Mouse (Mus musculus) kidney, adult 2 months (tissue): ENCODE data around the gene Tmem233. TPM values are rescaled to one million over a fixed set of nuclear protein-coding genes. Genes with fewer than 3 reads are reported as not detected.

Experiments
- DNase-seq: peaks from one replicate; pipeline ENCODE4 v3.0.0; 2021
- H3K27ac ChIP-seq: fragments of 200-500 bp; 2 replicates; pipeline ENCODE4 v1.5.1; 2012; ENCODE audit warnings: low read depth, low read length, control low read depth, inconsistent platforms; ENCODE audit not compliant: insufficient read depth
- H3K27me3 ChIP-seq: fragments of 200-500 bp; replicated peaks from 2 replicates; pipeline ENCODE4 v1.6.1; 2012; ENCODE audit warnings: mild to moderate bottlenecking, moderate library complexity, low read length, inconsistent platforms; ENCODE audit not compliant: control insufficient read depth, insufficient read depth
- H3K36me3 ChIP-seq: fragments of 200-500 bp; 2 replicates; pipeline ENCODE4 v1.6.1; 2012; ENCODE audit warnings: mild to moderate bottlenecking, moderate library complexity, low read length, inconsistent platforms; ENCODE audit not compliant: control insufficient read depth, insufficient read depth
- H3K4me1 ChIP-seq: fragments of 200-500 bp; 2 replicates; pipeline ENCODE4 v1.6.1; 2011; ENCODE audit warnings: low read length; ENCODE audit not compliant: control insufficient read depth, insufficient read depth
- H3K4me3 ChIP-seq: fragments of 200-500 bp; 2 replicates; pipeline ENCODE4 v1.5.1; 2011; ENCODE audit warnings: mild to moderate bottlenecking, low read depth, low read length, control low read depth; ENCODE audit not compliant: insufficient read depth
- CTCF ChIP-seq: fragments of 200-500 bp; conservative IDR thresholded peaks from 2 replicates; pipeline ENCODE4 v1.5.1; 2011; ENCODE audit warnings: low read depth, mild to moderate bottlenecking, control low read depth, low read length, moderate library complexity, mixed read lengths; ENCODE audit not compliant: insufficient read depth, insufficient read length
- POLR2A ChIP-seq: fragments of 200-500 bp; IDR thresholded peaks from one replicate; pipeline ENCODE4 v1.6.1; 2011; ENCODE audit warnings: low read depth, low read length, control low read depth
- WGBS: fragments of 180-500 bp; shearing (Covaris S2); methylation state at CpG from one replicate; pipeline ENCODE4 v1.1.7; 2018; 5-methylcytosine and 5-hydroxymethylcytosine counted together
- polyA plus RNA-seq: library from polyadenylated mRNA; depleted of rRNA; stranded (reverse); fragments of >200 nt; gene quantifications from 2 replicates; pipeline ENCODE4 v1.2.3, GENCODE M21; 2012

The Tmem233 gene
- polyA plus RNA-seq, 1 experiment, result 0.31 TPM

- Histone ChIP-seq H3K4me1 (peaks cover 3% of the 10 kb centered on the region; the same call in 1 of the 2 replicates), H3K4me3 (no peak overlapping the region), H3K27me3 (no peaks in the 10 kb centered on the region), H3K36me3 (no peaks in the 10 kb centered on the region), H3K27ac (no peak overlapping the region)
- TF ChIP-seq POLR2A (no peak), CTCF (no peak)
- WGBS, result 70% methylated on average over 4 of the region's 4 CpGs
- DNase-seq, result no peak
Observed at GRCm38 (mm10) chr5:116046246-116046645, 36.8 kb downstream of the Tmem233 start.

- Histone ChIP-seq H3K4me3 (no peak overlapping the region), H3K27ac (no peak overlapping the region), H3K27me3 (no peaks in the 10 kb centered on the region), H3K4me1 (peaks cover 3% of the 10 kb centered on the region; the same call in 1 of the 2 replicates), H3K36me3 (no peaks in the 10 kb centered on the region)
- 80% methylated on average over 8 of the region's 8 CpGs for WGBS
- DNase-seq, result no peak
- no peak for TF ChIP-seq CTCF
- TF ChIP-seq POLR2A, result no peak
Observed at GRCm38 (mm10) chr5:116045581-116045980, 37.5 kb downstream of the Tmem233 start.

GRCm38 (mm10) chr5:116042241-116042640 is 40.8 kb downstream of the Tmem233 start:
- 76% methylated on average over 7 of the region's 7 CpGs for WGBS
- H3K27ac ChIP-seq, result no peak overlapping the region

GRCm38 (mm10) chr5:116039706-116040105 is 43.3 kb downstream of the Tmem233 start:
- 25% methylated on average over 11 of the region's 11 CpGs for WGBS
- H3K36me3 ChIP-seq, result no peaks in the 10 kb centered on the region
- no peaks in the 10 kb centered on the region for H3K4me1 ChIP-seq
- TF ChIP-seq POLR2A (no peak), CTCF (no peak)
- DNase-seq, result no peak
- no peaks in the 10 kb centered on the region for H3K27me3 ChIP-seq
- no peak overlapping the region for H3K4me3 ChIP-seq
- H3K27ac ChIP-seq, result no peak overlapping the region

More at GRCm38 (mm10) chr5:116042241-116042640, 40.8 kb downstream of the Tmem233 start:
- TF ChIP-seq CTCF (no peak), POLR2A (no peak)
- Histone ChIP-seq H3K27me3 (no peaks in the 10 kb centered on the region), H3K4me3 (no peak overlapping the region), H3K4me1 (no peaks in the 10 kb centered on the region), H3K36me3 (no peaks in the 10 kb centered on the region)
- no peak for DNase-seq

- Histone ChIP-seq H3K27ac (no peak overlapping the region), H3K27me3 (no peaks in the 10 kb centered on the region), H3K4me3 (no peak overlapping the region), H3K36me3 (no peaks in the 10 kb centered on the region), H3K4me1 (no peaks in the 10 kb centered on the region)
- WGBS, result 53% methylated on average over 12 of the region's 12 CpGs
- DNase-seq, result no peak
- no peak for TF ChIP-seq CTCF
- TF ChIP-seq POLR2A, result no peak
Observed at GRCm38 (mm10) chr5:116037731-116038130, 45.3 kb downstream of the Tmem233 start.

- DNase-seq, result no peak
- H3K4me3 ChIP-seq, result no peak overlapping the region
- H3K27ac ChIP-seq, result no peak overlapping the region
- TF ChIP-seq POLR2A (no peak), CTCF (no peak)
- 62% methylated on average over 16 of the region's 16 CpGs for WGBS
- no peaks in the 10 kb centered on the region for H3K36me3 ChIP-seq
- no peaks in the 10 kb centered on the region for H3K27me3 ChIP-seq
- no peaks in the 10 kb centered on the region for H3K4me1 ChIP-seq
Observed at GRCm38 (mm10) chr5:116036465-116036864, 46.6 kb downstream of the Tmem233 start.

GRCm38 (mm10) chr5:116031190-116031577 is 51.9 kb downstream of the Tmem233 start:
- no peaks in the 10 kb centered on the region for H3K27me3 ChIP-seq
- DNase-seq, result peak; percentile 60
- no peak overlapping the region for H3K4me3 ChIP-seq
- H3K4me1 ChIP-seq, result no peaks in the 10 kb centered on the region
- TF ChIP-seq CTCF (peak; percentile 80), POLR2A (no peak)
- no peaks in the 10 kb centered on the region for H3K36me3 ChIP-seq
- H3K27ac ChIP-seq, result no peak overlapping the region
- WGBS, result 3% methylated on average over 14 of the region's 14 CpGs

GRCm38 (mm10) chr5:116030566-116031189 is 52.4 kb downstream of the Tmem233 start:
- Histone ChIP-seq H3K4me3 (no peak overlapping the region), H3K36me3 (no peaks in the 10 kb centered on the region), H3K27me3 (no peaks in the 10 kb centered on the region), H3K4me1 (no peaks in the 10 kb centered on the region), H3K27ac (no peak overlapping the region)
- WGBS, result 9% methylated on average over 19 of the region's 19 CpGs
- DNase-seq, result no peak
- TF ChIP-seq CTCF (no peak), POLR2A (no peak)
